Mouse (Mus musculus): ENCODE results near the gene Slc34a3.

GRCm38 (mm10) chr2:25203631-25204214 lies 30.4 kb downstream of the Slc34a3 start:
- TF ChIP-seq CTCF (IDR thresholded peaks at IDR 0.05) (peak; percentile 44), EP300 (IDR thresholded peaks at IDR 0.05; ENCODE audit: insufficient read depth, low read depth, low read length) (no peak)
